Mouse (Mus musculus): ENCODE measurements at regions not wholly inside any gene's neighbourhood (a gene's known extent, or its start where the extent isn't known, plus 50 kb on each side); places are given as distances from the start of the nearest gene placed in this dataset.

DNA sequence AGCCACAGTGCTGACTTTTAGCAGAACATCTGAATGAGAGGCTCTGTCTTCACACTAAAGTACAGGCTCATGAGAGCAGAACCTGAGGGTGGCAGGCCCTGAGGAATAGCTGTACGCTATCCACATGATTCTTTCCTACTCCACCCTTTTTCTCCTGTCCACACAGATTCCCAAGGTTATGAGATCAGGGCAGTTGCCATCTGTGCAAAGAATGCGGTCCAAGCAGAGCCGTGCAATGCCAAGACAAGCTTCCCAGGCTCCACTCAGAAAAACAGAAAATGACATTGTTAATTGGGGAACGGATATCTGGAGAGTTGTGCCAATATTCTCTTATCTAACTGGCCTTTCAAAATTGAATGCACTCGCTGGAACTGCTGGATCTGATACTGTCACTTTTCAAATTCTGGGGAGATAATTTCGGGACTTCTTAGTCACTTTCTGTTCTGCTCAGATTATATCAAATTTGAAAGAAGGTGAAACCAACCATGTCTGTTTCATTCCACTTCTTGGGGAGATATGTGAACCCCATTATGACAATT, 462.3 kb upstream of the Got2 start:
- ATAC-seq (replicated peaks; ENCODE audit: poor library complexity, severe bottlenecking): no peak

DNA sequence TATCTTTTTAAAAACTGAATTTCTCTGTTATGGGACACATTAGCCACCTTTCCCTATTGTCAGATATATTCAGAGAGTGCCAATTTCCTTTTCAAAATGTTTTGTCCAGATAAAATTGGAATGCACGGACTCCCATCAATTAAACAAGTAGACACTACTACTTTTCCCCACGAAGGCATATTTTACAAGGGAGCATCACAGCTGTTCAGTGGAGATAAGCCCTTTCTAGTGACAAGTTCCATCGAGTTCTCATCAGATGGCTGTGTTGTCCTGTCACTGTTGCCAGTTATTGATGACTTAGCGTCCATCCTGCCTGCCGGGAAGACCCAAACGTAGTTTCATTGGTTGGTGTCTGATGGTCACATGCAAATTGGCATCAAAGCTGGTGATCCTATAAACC, 461.2 kb upstream of the Got2 start:
- no peak for ATAC-seq (replicated peaks; ENCODE audit: poor library complexity, severe bottlenecking)

DNA sequence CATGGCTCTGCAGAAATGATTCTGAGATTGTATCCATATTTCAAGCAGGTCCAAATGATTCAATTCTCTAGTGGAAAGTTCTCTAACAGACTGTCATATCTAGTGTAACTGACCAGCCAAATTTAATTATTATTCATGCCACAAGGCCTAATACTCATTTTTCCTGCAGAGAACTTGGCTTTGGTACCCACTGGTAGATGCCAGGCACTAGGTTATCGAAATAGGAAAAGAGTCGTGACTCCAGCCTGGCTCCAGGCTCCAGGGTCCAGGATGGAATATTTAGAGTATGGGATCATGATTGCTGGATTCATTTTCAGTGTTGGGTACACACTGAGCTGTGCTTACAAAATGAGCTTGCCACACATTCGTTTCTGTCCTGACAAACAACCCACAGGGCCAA, 452.4 kb upstream of the Got2 start:
- no peak for ATAC-seq (replicated peaks; ENCODE audit: poor library complexity, severe bottlenecking)

DNA sequence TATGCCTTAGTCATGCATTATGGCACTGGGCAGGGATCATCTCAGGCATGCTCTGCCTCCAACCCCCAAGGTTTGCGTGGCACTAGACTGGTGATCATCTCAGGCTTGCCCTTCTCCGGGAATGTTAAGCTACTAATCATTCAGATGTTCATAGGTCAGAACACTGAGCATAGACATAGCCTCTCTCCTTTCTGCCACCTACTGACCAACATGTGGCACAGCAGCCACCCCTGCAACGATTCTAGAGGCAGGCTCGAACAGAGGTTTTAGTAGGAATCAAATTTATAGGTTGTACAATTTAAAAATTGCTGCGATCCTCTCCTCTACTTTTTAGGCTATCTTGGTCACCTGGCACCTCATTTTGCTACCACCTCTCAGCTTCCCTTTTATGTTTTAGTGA, 430.0 kb upstream of the Got2 start:
- no peak for ATAC-seq (replicated peaks; ENCODE audit: poor library complexity, severe bottlenecking)

- ATAC-seq (replicated peaks; ENCODE audit: poor library complexity, severe bottlenecking): no peak
Measured at GRCm38 (mm10) chr8:96308989-96309718, 420.8 kb upstream of the Got2 start.

DNA sequence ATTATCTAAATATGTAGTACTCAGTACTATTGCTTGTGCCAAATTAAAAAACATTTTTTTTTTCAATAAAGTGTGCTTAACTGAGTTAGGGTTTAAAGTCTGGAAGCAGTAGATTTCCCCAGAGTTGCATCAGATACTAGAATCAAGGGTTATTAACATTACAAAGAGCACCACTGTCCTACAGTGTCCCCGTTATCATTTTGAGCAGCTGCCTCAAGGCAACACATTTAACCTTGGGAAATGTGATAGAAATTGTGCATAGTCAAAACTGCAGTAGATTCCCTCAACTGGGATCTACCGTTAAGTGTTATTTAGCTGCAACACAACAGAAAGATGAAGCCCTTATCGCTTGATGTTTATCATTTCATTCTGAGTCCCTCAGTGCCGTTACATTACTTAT, 408.3 kb upstream of the Got2 start:
- ATAC-seq (replicated peaks; ENCODE audit: poor library complexity, severe bottlenecking): no peak

DNA sequence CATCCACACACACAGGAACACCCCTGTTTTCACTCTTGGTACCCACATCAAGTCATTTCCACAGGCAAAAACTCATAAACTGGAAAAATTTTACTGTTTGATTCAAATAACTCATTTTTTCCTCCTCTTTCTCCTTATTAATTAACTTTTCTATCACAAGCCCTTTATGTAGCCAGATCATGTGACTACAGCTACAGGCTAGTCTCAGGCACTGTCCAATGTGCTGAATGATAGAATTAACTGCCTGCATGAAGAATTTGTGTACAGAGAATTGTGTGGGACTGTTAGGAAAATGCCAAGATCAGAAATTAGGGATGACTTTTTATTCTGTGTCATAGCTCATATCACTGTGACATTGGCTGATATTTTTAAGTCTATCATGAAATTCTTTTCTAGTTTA, 402.4 kb upstream of the Got2 start:
- ATAC-seq (replicated peaks; ENCODE audit: poor library complexity, severe bottlenecking): no peak

GRCm38 (mm10) chr8:96289519-96289918, 401.2 kb upstream of the Got2 start:
- ATAC-seq (replicated peaks; ENCODE audit: poor library complexity, severe bottlenecking): no peak

GRCm38 (mm10) chr8:96288525-96288924, 400.2 kb upstream of the Got2 start:
- ATAC-seq (replicated peaks; ENCODE audit: poor library complexity, severe bottlenecking): no peak

GRCm38 (mm10) chr8:96277479-96278138, 389.3 kb upstream of the Got2 start:
- ATAC-seq (replicated peaks; ENCODE audit: poor library complexity, severe bottlenecking): no peak

GRCm38 (mm10) chr8:96277058-96277457, 388.7 kb upstream of the Got2 start:
- no peak for ATAC-seq (replicated peaks; ENCODE audit: poor library complexity, severe bottlenecking)

- ATAC-seq (replicated peaks; ENCODE audit: poor library complexity, severe bottlenecking): no peak
Measured at GRCm38 (mm10) chr8:96256294-96256693, 367.9 kb upstream of the Got2 start.

DNA sequence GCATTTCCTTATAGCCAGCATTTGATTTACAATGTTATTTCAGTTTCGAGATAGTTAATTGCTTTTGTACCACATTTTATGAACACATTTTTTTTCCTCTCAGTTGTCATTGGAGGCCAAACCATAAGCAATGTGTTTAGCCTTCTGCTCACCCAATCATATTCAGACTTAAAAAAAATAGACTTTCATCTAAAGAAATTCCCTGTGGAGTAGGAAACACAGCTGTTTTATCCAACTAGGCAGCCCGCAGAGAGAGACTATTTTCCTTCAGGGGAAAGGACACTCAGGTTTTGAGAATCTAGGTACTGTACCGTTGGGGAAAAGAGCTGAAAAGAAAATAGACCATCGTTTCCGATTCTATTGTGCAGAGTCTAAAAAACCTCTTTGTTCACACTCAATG, 367.5 kb upstream of the Got2 start:
- ATAC-seq (replicated peaks; ENCODE audit: poor library complexity, severe bottlenecking): no peak

- ATAC-seq (replicated peaks; ENCODE audit: poor library complexity, severe bottlenecking): no peak
Measured at GRCm38 (mm10) chr8:96246017-96246416, 357.7 kb upstream of the Got2 start.

- ATAC-seq (replicated peaks; ENCODE audit: poor library complexity, severe bottlenecking): no peak
Measured at GRCm38 (mm10) chr8:96244549-96245152, 356.3 kb upstream of the Got2 start.

GRCm38 (mm10) chr8:96238406-96238805, 350.1 kb upstream of the Got2 start:
- ATAC-seq (replicated peaks; ENCODE audit: poor library complexity, severe bottlenecking): no peak

GRCm38 (mm10) chr8:96237940-96238339, 349.6 kb upstream of the Got2 start:
- ATAC-seq (replicated peaks; ENCODE audit: poor library complexity, severe bottlenecking): no peak

- ATAC-seq (replicated peaks; ENCODE audit: poor library complexity, severe bottlenecking): no peak
Measured at GRCm38 (mm10) chr8:96230412-96230811, 342.1 kb upstream of the Got2 start.

Measured in granulocyte monocyte progenitor cell, adult 5-6 weeks (primary cell).